Comparison of ENCODE assay signal across 16 mouse cellular contexts in the genomic region with DNA sequence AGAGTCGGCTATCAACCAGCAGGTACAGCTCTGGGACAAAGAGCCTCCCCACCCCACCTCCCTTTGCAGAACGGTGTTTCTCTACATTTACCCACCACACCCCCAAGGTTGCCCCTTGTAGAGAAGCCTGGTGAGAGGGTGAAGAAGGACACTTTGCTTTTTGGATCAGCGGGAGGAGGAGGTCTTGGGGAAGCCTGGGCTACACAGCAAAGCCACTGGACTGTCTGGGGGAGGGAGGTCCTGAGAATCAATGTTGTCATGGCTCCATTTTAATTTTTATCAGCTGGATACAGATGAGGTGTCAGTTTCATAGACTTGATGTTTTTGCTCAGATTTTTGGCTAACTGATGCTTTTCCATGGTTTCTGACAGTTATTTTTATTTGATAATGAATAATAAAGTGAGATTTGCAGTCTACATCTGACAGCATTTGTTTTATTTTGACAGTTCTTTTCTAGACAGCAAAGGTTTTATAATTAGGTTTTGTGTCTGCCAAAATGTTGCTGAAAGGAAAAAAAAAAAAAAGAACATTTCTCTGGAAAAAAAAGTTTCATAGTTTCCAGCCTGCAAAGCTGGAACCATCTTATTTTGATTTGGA.
DNase-seq lines count a peak whose midpoint lies in the region; ATAC-seq lines count a peak whose summit lies in the region.
"Had no signal": no experiment of that assay in that cellular context is flagged by ENCODE, and none has a peak within 500 bp of the region (broad histone marks: within the 10 kb centered on the region; RNA-seq: fewer than 3 reads in every experiment).

No protein-coding gene starts in this region.

- H3K4me3 ChIP-seq in forebrain, embryonic 16.5 days (replicated peaks; ENCODE audit: low read length): no peak overlapping the region
- H3K4me3 ChIP-seq in forebrain, embryonic 11.5 days (ENCODE audit: low read depth, low read length): no peak overlapping the region
- H3K4me3 ChIP-seq in kidney, embryonic 14.5 days (ENCODE audit: low read length): no peak overlapping the region
- no peak overlapping the region for H3K4me3 ChIP-seq in lung, embryonic 15.5 days
- no peak overlapping the region for H3K4me3 ChIP-seq in limb, embryonic 15.5 days
- H3K4me3 ChIP-seq: embryonic facial prominence, embryonic 12.5 days; forebrain, embryonic 12.5 days; hindbrain, embryonic 12.5 days; megakaryocyte, embryonic 14.5 days; midbrain, embryonic 13.5 days had no signal

- 86% methylated on average over 3 of the region's 3 CpGs for WGBS in forebrain, embryonic 16.5 days
- 88% methylated on average over 3 of the region's 3 CpGs for WGBS in forebrain, embryonic 11.5 days
- WGBS in kidney, embryonic 14.5 days: 83% methylated on average over 3 of the region's 3 CpGs
- WGBS in lung, embryonic 15.5 days: 42% methylated on average over 3 of the region's 3 CpGs
- 70% methylated on average over 3 of the region's 3 CpGs for WGBS in limb, embryonic 15.5 days

- ATAC-seq in forebrain, embryonic 16.5 days: no peak
- no peak for ATAC-seq in forebrain, embryonic 11.5 days (replicated peaks; ENCODE audit: low FRiP score)
- ATAC-seq in kidney, embryonic 14.5 days (ENCODE audit: low FRiP score, low TSS enrichment): no peak
- ATAC-seq in lung, embryonic 15.5 days (ENCODE audit: borderline replicate concordance, extremely low read depth, low FRiP score, low TSS enrichment): peak; percentile 71
- ATAC-seq in limb, embryonic 15.5 days (ENCODE audit: insufficient number of reproducible peaks, low FRiP score, low TSS enrichment, low read depth): no peak
- ATAC-seq: midbrain, embryonic 13.5 days had no signal

- H3K27ac ChIP-seq in forebrain, embryonic 16.5 days (ENCODE audit: low read length): peak overlapping the region; percentile 42; the same call in 1 of the 2 replicates
- no peak overlapping the region for H3K27ac ChIP-seq in forebrain, embryonic 11.5 days (ENCODE audit: low read depth, low read length)
- H3K27ac ChIP-seq in kidney, embryonic 14.5 days (ENCODE audit: low read depth, low read length): 0 out of 2 replicates have a peak overlapping the region, but pooled peaks have one; percentile 56
- peak overlapping the region; percentile 79 for H3K27ac ChIP-seq in lung, embryonic 15.5 days
- H3K27ac ChIP-seq in limb, embryonic 15.5 days: peak overlapping the region; percentile 43
- H3K27ac ChIP-seq: embryonic facial prominence, embryonic 12.5 days; forebrain, embryonic 12.5 days; hindbrain, embryonic 12.5 days; midbrain, embryonic 13.5 days had no signal

- no peaks in the 10 kb centered on the region for H3K36me3 ChIP-seq in forebrain, embryonic 16.5 days (ENCODE audit: control insufficient read depth, insufficient read depth)
- no peaks in the 10 kb centered on the region for H3K36me3 ChIP-seq in forebrain, embryonic 11.5 days (ENCODE audit: control insufficient read depth, insufficient read depth, low read length)
- H3K36me3 ChIP-seq in kidney, embryonic 14.5 days (ENCODE audit: control insufficient read depth, insufficient read depth, low read length): no peaks in the 10 kb centered on the region
- H3K36me3 ChIP-seq in lung, embryonic 15.5 days: no peaks in the 10 kb centered on the region
- no peaks in the 10 kb centered on the region for H3K36me3 ChIP-seq in limb, embryonic 15.5 days
- H3K36me3 ChIP-seq: embryonic facial prominence, embryonic 12.5 days; forebrain, embryonic 12.5 days; hindbrain, embryonic 12.5 days; midbrain, embryonic 13.5 days had no signal

- H3K9me3 ChIP-seq in forebrain, embryonic 16.5 days (ENCODE audit: control insufficient read depth, low read length): no peaks in the 10 kb centered on the region
- H3K9me3 ChIP-seq in forebrain, embryonic 11.5 days (ENCODE audit: control insufficient read depth, low read length): no peaks in the 10 kb centered on the region
- H3K9me3 ChIP-seq in kidney, embryonic 14.5 days (ENCODE audit: control insufficient read depth, low read length): no peaks in the 10 kb centered on the region
- H3K9me3 ChIP-seq in lung, embryonic 15.5 days: no peaks in the 10 kb centered on the region
- H3K9me3 ChIP-seq in limb, embryonic 15.5 days: no peaks in the 10 kb centered on the region
- H3K9me3 ChIP-seq: embryonic facial prominence, embryonic 12.5 days; forebrain, embryonic 12.5 days; hindbrain, embryonic 12.5 days; megakaryocyte, embryonic 14.5 days; midbrain, embryonic 13.5 days had no signal

- no peak overlapping the region for H3K9ac ChIP-seq in forebrain, embryonic 16.5 days (replicated peaks; ENCODE audit: low read depth, low read length)
- no peak overlapping the region for H3K9ac ChIP-seq in forebrain, embryonic 11.5 days (ENCODE audit: low read length)
- no peak overlapping the region for H3K9ac ChIP-seq in kidney, embryonic 14.5 days (ENCODE audit: low read depth, low read length)
- no peak overlapping the region for H3K9ac ChIP-seq in lung, embryonic 15.5 days
- H3K9ac ChIP-seq in limb, embryonic 15.5 days: no peak overlapping the region
- H3K9ac ChIP-seq: embryonic facial prominence, embryonic 12.5 days; forebrain, embryonic 12.5 days; hindbrain, embryonic 12.5 days; liver, postnatal 0 days; midbrain, embryonic 13.5 days had no signal

- no peak for DNase-seq in forebrain, embryonic 11.5 days (ENCODE audit: low spot score)
- no peak for DNase-seq in kidney, adult 8-10 months
- DNase-seq in lung, postnatal 36 days: no peak
- DNase-seq: cerebellum, adult 2 months; kidney, adult 11 months; thymus, adult 18-20 months had no signal

- peaks cover 3% of the 10 kb centered on the region; the same call in 1 of the 2 replicates for H3K4me1 ChIP-seq in forebrain, embryonic 16.5 days (replicated peaks; ENCODE audit: control insufficient read depth, insufficient read depth, low read length)
- no peaks in the 10 kb centered on the region for H3K4me1 ChIP-seq in forebrain, embryonic 11.5 days (replicated peaks; ENCODE audit: control insufficient read depth, insufficient read depth, low read length)
- H3K4me1 ChIP-seq in kidney, embryonic 14.5 days (ENCODE audit: control insufficient read depth, insufficient read depth, low read length): peaks cover 52% of the 10 kb centered on the region
- H3K4me1 ChIP-seq in lung, embryonic 15.5 days: peaks cover 44% of the 10 kb centered on the region
- H3K4me1 ChIP-seq in limb, embryonic 15.5 days: peaks cover 20% of the 10 kb centered on the region
- H3K4me1 ChIP-seq: megakaryocyte, embryonic 14.5 days had no signal

- no peaks in the 10 kb centered on the region for H3K27me3 ChIP-seq in forebrain, embryonic 16.5 days (replicated peaks; ENCODE audit: control insufficient read depth, insufficient read depth, low read length)
- H3K27me3 ChIP-seq in forebrain, embryonic 11.5 days (ENCODE audit: control insufficient read depth, insufficient read depth, low read length): no peaks in the 10 kb centered on the region
- no peaks in the 10 kb centered on the region for H3K27me3 ChIP-seq in kidney, embryonic 14.5 days (ENCODE audit: control insufficient read depth, insufficient read depth, low read length)
- no peaks in the 10 kb centered on the region for H3K27me3 ChIP-seq in lung, embryonic 15.5 days
- no peaks in the 10 kb centered on the region for H3K27me3 ChIP-seq in limb, embryonic 15.5 days
- H3K27me3 ChIP-seq: embryonic facial prominence, embryonic 12.5 days; forebrain, embryonic 12.5 days; hindbrain, embryonic 12.5 days; midbrain, embryonic 13.5 days had no signal

- no peak overlapping the region for H3K4me2 ChIP-seq in forebrain, embryonic 16.5 days (ENCODE audit: low read length)
- H3K4me2 ChIP-seq in forebrain, embryonic 11.5 days (ENCODE audit: low read depth, low read length, severe bottlenecking): no peak overlapping the region
- no peak overlapping the region for H3K4me2 ChIP-seq in kidney, embryonic 14.5 days (replicated peaks; ENCODE audit: low read depth, low read length)
- H3K4me2 ChIP-seq in lung, embryonic 15.5 days: no peak overlapping the region
- no peak overlapping the region for H3K4me2 ChIP-seq in limb, embryonic 15.5 days
- H3K4me2 ChIP-seq: forebrain, embryonic 12.5 days; hindbrain, embryonic 12.5 days; midbrain, embryonic 13.5 days had no signal
